Mouse (Mus musculus) megakaryocyte-erythroid progenitor cell, adult 5-6 weeks (primary cell): ENCODE measurements around the gene Krtap29-1. TPM values are rescaled to one million over a fixed set of nuclear protein-coding genes. Genes with fewer than 3 reads are reported as not detected.

Source experiments
- ATAC-seq: replicated peaks from 2 replicates; pipeline ENCODE4 v1.8.0; 2016; ENCODE audit warnings: mild to moderate bottlenecking, inconsistent platforms; ENCODE audit not compliant: severe bottlenecking, poor library complexity, low FRiP score, low TSS enrichment
- total RNA-seq, 2 experiments: library from RNA; stranded (forward) in 1 of 2; stranded (reverse) in 1 of 2; fragments of 200-1000, 215-1000 nt in 1 of 2; fragments of >200 nt in 1 of 2; fragmentation: Nextera tagmentation in 1 of 2; gene quantifications; 2 replicates each; pipeline ENCODE4 v1.2.3; 2014 to 2017

Gene Krtap29-1
- total RNA-seq, 2 experiments from 2014 or later = not detected

DNA sequence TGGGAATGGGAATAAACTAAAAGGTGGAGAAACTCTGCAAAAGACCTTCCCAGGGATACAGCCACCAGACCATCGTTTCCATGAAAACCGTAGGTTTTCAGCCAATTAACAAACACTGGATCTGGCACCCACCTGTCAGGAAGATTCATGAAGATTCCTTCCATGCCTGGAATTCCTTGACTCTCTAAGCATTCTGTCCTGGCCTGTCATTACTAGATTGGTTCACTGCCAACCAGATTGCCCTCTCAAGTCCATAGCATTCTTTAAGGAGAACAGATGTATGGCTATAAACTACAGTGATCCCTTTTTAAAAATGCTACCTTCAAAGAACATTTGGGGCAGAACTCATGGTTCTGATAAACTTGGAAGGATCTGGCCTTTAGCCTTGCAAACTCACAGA lies 12.9 kb downstream of the Krtap29-1 start:
- no peak for ATAC-seq

DNA sequence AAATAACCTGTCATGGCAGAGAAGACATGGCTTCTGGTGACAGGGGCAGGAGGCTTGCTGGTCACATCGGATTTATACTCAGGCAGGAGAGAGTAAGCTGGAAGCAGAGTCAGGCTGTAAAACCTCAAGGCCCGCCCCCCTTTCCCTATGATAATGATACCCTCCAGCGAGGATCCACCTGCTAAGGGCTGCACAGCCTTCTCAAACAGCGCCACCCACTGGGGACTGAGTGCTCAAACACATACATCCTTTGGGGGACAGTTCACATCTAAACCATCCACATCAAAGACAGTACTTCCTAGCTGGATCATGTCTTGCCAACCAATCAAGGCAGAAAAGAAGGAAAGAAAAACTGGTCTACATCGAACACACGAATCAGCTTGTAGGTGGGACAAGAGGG lies 14.6 kb downstream of the Krtap29-1 start:
- ATAC-seq = no peak

DNA sequence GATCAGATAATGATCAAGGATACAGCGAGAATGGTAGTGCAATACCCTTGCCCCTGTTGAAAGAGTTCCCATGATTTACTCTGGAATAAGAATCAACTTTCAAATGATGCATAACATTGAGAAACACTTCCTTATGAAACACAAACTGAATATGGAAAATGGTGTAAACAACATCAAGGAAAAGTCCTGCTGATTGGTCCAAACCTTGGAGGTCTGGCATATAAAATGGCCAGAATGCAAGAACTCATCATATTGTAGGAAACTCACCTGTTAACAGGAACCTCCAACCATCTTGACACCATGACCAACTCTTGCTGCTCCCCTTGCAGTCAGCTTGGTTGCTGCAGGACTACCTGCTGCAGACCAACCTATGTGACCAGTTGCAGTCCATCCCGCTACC lies 30.7 kb downstream of the Krtap29-1 start, which contains the start of gene Krtap9-5:
Gene Krtap9-5, plus strand, starts transcription at position 301 of the 400 bp plus-strand sequence.
- no peak for ATAC-seq

DNA sequence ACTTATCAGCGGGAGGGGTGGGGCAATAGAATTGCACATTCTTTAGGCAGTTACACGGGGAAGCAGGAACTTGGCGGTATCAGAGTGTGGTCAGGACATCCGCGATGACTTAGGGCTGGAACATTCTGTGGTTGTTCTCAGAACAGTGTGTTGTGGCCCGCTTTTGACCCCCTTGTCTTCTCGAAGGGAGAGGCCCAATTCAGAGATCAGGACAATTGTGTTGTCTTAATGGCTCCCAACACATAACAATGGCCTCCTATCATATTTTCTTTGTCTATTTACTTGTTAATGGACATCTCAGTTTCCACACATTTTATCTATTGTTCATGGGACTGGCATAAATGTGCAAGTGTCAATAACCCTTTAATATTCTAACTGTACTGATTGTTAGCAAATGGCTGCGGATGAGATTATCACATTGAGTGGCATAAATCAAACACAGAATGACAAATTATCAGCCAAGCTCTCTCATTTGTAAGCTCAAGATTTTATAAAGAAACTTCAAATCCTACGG lies 41.0 kb downstream of the Krtap29-1 start:
- ATAC-seq = no peak

DNA sequence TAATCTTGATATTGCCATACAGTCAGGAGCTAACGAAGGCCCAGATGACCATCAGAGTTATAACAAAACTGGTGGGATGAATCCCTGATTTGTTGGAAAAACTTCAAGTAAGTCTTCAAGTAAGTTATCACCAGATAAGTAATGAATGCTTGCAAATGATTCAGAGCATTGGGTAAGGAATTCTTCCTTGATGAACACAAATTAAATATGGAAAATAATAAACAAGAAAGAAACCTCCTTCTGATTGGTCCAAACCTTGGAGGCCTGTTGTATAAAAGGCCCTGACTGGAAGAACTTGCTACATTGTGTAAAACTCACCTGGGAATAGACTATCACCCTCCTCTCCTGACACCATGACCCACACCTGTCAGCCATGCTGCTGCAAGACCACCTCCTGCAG lies 42.9 kb downstream of the Krtap29-1 start, which contains the start of gene Krtap31-2:
Gene Krtap31-2, plus strand, starts transcription at position 301 of the 400 bp plus-strand sequence.
- ATAC-seq = no peak

Other genes with a start within 250 kb of the Krtap29-1 start
Only the 30 nearest of the 33 such genes appear.
- gene Gm11595, start 206.1 kb downstream of the Krtap29-1 start, total RNA-seq (2014; fragmentation: Nextera tagmentation) = not detected in 2 replicates
- not detected in 2 replicates for gene Gm11595, start 206.1 kb downstream of the Krtap29-1 start, total RNA-seq (2017)
- not detected in 2 replicates for gene Krtap4-8, start 198.3 kb downstream of the Krtap29-1 start, total RNA-seq (2014; fragmentation: Nextera tagmentation)
- not detected in 2 replicates for gene Krtap4-8, start 198.3 kb downstream of the Krtap29-1 start, total RNA-seq (2017)
- not detected in 2 replicates for gene Krtap4-9, start 193.9 kb downstream of the Krtap29-1 start, total RNA-seq (2014; fragmentation: Nextera tagmentation)
- not detected in 2 replicates for gene Krtap4-9, start 193.9 kb downstream of the Krtap29-1 start, total RNA-seq (2017)
- gene Gm11596, start 185.6 kb downstream of the Krtap29-1 start, total RNA-seq (2014; fragmentation: Nextera tagmentation) = not detected in 2 replicates
- gene Gm11596, start 185.6 kb downstream of the Krtap29-1 start, total RNA-seq (2017) = not detected in 2 replicates
- gene Gm11569, start 180.1 kb downstream of the Krtap29-1 start, total RNA-seq (2014; fragmentation: Nextera tagmentation) = not detected in 2 replicates
- not detected in 2 replicates for gene Gm11569, start 180.1 kb downstream of the Krtap29-1 start, total RNA-seq (2017)
- not detected in 2 replicates for gene Gm11554, start 174.6 kb downstream of the Krtap29-1 start, total RNA-seq (2014; fragmentation: Nextera tagmentation)
- not detected in 2 replicates for gene Gm11554, start 174.6 kb downstream of the Krtap29-1 start, total RNA-seq (2017)
- not detected in 2 replicates for gene Krtap4-13, start 169.2 kb downstream of the Krtap29-1 start, total RNA-seq (2014; fragmentation: Nextera tagmentation)
- not detected in 2 replicates for gene Krtap4-13, start 169.2 kb downstream of the Krtap29-1 start, total RNA-seq (2017)
- not detected in 2 replicates for gene Gm11564, start 163.4 kb downstream of the Krtap29-1 start, total RNA-seq (2014; fragmentation: Nextera tagmentation)
- not detected in 2 replicates for gene Gm11564, start 163.4 kb downstream of the Krtap29-1 start, total RNA-seq (2017)
- gene 2300003K06Rik, start 141.0 kb downstream of the Krtap29-1 start, total RNA-seq (2014; fragmentation: Nextera tagmentation) = not detected in 2 replicates
- not detected in 2 replicates for gene 2300003K06Rik, start 141.0 kb downstream of the Krtap29-1 start, total RNA-seq (2017)
- gene Krtap4-16, start 127.4 kb downstream of the Krtap29-1 start, total RNA-seq (2014; fragmentation: Nextera tagmentation) = not detected in 2 replicates
- not detected in 2 replicates for gene Krtap4-16, start 127.4 kb downstream of the Krtap29-1 start, total RNA-seq (2017)
- gene Gm11568, start 121.1 kb downstream of the Krtap29-1 start, total RNA-seq (2014; fragmentation: Nextera tagmentation) = not detected in 2 replicates
- not detected in 2 replicates for gene Gm11568, start 121.1 kb downstream of the Krtap29-1 start, total RNA-seq (2017)
- not detected in 2 replicates for gene Gm11559, start 114.6 kb downstream of the Krtap29-1 start, total RNA-seq (2014; fragmentation: Nextera tagmentation)
- not detected in 2 replicates for gene Gm11559, start 114.6 kb downstream of the Krtap29-1 start, total RNA-seq (2017)
- gene Krtap9-1, start 105.7 kb downstream of the Krtap29-1 start, total RNA-seq (2014; fragmentation: Nextera tagmentation) = not detected in 2 replicates
- not detected in 2 replicates for gene Krtap9-1, start 105.7 kb downstream of the Krtap29-1 start, total RNA-seq (2017)
- not detected in 2 replicates for gene Gm11567, start 99.9 kb downstream of the Krtap29-1 start, total RNA-seq (2014; fragmentation: Nextera tagmentation)
- gene Gm11567, start 99.9 kb downstream of the Krtap29-1 start, total RNA-seq (2017) = not detected in 2 replicates
- not detected in 2 replicates for gene Krtap31-1, start 71.1 kb downstream of the Krtap29-1 start, total RNA-seq (2014; fragmentation: Nextera tagmentation)
- gene Krtap31-1, start 71.1 kb downstream of the Krtap29-1 start, total RNA-seq (2017) = not detected in 2 replicates
- gene Gm11565, start 64.3 kb downstream of the Krtap29-1 start, total RNA-seq (2014; fragmentation: Nextera tagmentation) = not detected in 2 replicates
- not detected in 2 replicates for gene Gm11565, start 64.3 kb downstream of the Krtap29-1 start, total RNA-seq (2017)
- not detected in 2 replicates for gene Krtap31-2, start 42.8 kb downstream of the Krtap29-1 start, total RNA-seq (2014; fragmentation: Nextera tagmentation)
- gene Krtap31-2, start 42.8 kb downstream of the Krtap29-1 start, total RNA-seq (2017) = not detected in 2 replicates
- not detected in 2 replicates for gene Krtap9-5, start 30.6 kb downstream of the Krtap29-1 start, total RNA-seq (2014; fragmentation: Nextera tagmentation)
- gene Krtap9-5, start 30.6 kb downstream of the Krtap29-1 start, total RNA-seq (2017) = not detected in 2 replicates
- gene Krtap16-1, start 7.5 kb upstream of the Krtap29-1 start, total RNA-seq (2014; fragmentation: Nextera tagmentation) = not detected in 2 replicates
- gene Krtap16-1, start 7.5 kb upstream of the Krtap29-1 start, total RNA-seq (2017) = not detected in 2 replicates
- gene Krtap17-1, start 14.9 kb upstream of the Krtap29-1 start, total RNA-seq (2014; fragmentation: Nextera tagmentation) = not detected in 2 replicates
- not detected in 2 replicates for gene Krtap17-1, start 14.9 kb upstream of the Krtap29-1 start, total RNA-seq (2017)
- gene Krt33a, start 37.2 kb upstream of the Krtap29-1 start, total RNA-seq (2014; fragmentation: Nextera tagmentation) = not detected in 2 replicates
- not detected in 2 replicates for gene Krt33a, start 37.2 kb upstream of the Krtap29-1 start, total RNA-seq (2017)
- gene Krt33b, start 50.8 kb upstream of the Krtap29-1 start, total RNA-seq (2014; fragmentation: Nextera tagmentation) = not detected in 2 replicates
- not detected in 2 replicates for gene Krt33b, start 50.8 kb upstream of the Krtap29-1 start, total RNA-seq (2017)
- not detected in 2 replicates for gene Krt34, start 62.5 kb upstream of the Krtap29-1 start, total RNA-seq (2014; fragmentation: Nextera tagmentation)
- not detected in 2 replicates for gene Krt34, start 62.5 kb upstream of the Krtap29-1 start, total RNA-seq (2017)
- not detected in 2 replicates for gene Krt31, start 71.5 kb upstream of the Krtap29-1 start, total RNA-seq (2014; fragmentation: Nextera tagmentation)
- gene Krt31, start 71.5 kb upstream of the Krtap29-1 start, total RNA-seq (2017) = not detected in 2 replicates
- gene Krt32, start 109.2 kb upstream of the Krtap29-1 start, total RNA-seq (2014; fragmentation: Nextera tagmentation) = not detected in 2 replicates
- gene Krt32, start 109.2 kb upstream of the Krtap29-1 start, total RNA-seq (2017) = not detected in 2 replicates
- not detected in 2 replicates for gene Krt35, start 117.2 kb upstream of the Krtap29-1 start, total RNA-seq (2014; fragmentation: Nextera tagmentation)
- not detected in 2 replicates for gene Krt35, start 117.2 kb upstream of the Krtap29-1 start, total RNA-seq (2017)
- not detected in 2 replicates for gene Krt36, start 126.6 kb upstream of the Krtap29-1 start, total RNA-seq (2014; fragmentation: Nextera tagmentation)
- not detected in 2 replicates for gene Krt36, start 126.6 kb upstream of the Krtap29-1 start, total RNA-seq (2017)
- gene Krt13, start 142.5 kb upstream of the Krtap29-1 start, total RNA-seq (2014; fragmentation: Nextera tagmentation) = not detected in 2 replicates
- not detected in 2 replicates for gene Krt13, start 142.5 kb upstream of the Krtap29-1 start, total RNA-seq (2017)
- gene Krt15, start 156.9 kb upstream of the Krtap29-1 start, total RNA-seq (2014; fragmentation: Nextera tagmentation) = not detected in 2 replicates
- gene Krt15, start 156.9 kb upstream of the Krtap29-1 start, total RNA-seq (2017) = not detected in 2 replicates
- gene Krt19, start 169.6 kb upstream of the Krtap29-1 start, total RNA-seq (2014; fragmentation: Nextera tagmentation) = not detected in 2 replicates
- not detected in 2 replicates for gene Krt19, start 169.6 kb upstream of the Krtap29-1 start, total RNA-seq (2017)